Mouse (Mus musculus) G1E (cell line): Measurements from ENCODE around the gene Fadd.

Experiments used
- CTCF ChIP-seq: IDR thresholded peaks from 2 replicates; pipeline ENCODE4 v1.5.1; 2012; ENCODE audit warnings: low read depth, low read length, inconsistent platforms, mixed read lengths
- GATA1 ChIP-seq: IDR thresholded peaks from 2 replicates; pipeline ENCODE4 v1.6.1; 2012; ENCODE audit warnings: borderline replicate concordance, low read length, inconsistent platforms, mixed read lengths
- TAL1 ChIP-seq: conservative IDR thresholded peaks from 2 replicates; pipeline ENCODE4 v1.6.1; 2012; ENCODE audit warnings: low read depth, low read length, inconsistent platforms, mixed read lengths

DNA sequence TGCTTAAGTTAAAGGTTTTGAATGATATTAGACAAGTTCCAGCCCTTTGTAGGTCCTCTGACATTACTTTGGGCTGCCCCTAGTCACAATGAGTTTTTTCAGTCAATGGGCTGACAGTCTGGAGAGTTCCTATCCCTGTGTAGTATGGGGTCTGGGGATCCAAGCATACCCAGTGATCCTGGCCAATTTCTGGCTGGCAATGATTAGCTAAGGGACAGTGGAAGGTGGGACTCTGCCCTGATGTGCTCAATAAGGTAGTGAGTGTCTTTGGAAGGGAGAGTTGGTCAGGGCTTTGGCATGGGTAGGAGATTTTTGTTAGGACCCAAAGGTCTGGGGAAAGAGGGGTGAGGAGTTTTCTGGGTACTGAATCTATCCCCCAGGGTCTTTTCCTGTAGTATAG lies 10.7 kb downstream of the Fadd start:
- no peak for TF ChIP-seq CTCF
- TF ChIP-seq TAL1, result no peak
- TF ChIP-seq GATA1, result no peak
